In the genomic region with DNA sequence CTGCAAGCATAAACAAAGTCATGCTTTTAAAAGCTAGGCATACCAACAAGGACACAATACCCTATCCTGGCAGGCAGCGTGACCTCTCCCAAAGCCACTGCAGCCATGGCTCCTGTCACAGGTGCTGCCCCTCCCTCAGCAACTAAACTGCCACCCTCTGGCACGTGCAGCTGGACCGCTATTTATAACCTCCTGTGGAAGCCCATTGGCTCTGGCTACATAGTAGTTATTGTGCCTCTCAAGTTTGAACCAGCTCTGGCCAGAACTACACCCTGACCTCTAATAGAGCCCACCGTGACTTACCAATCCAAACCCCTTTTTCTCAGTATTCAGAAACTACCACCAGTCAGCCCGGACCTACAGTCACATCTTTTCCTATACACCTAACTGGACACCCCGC, we compare ENCODE assay signal across 8 mouse cellular contexts. TPM values are rescaled to one million over a fixed set of nuclear protein-coding genes. Genes with fewer than 3 reads are reported as not detected.
A peak's percentile ranks its signal among the peaks of the same experiment; 100 is the strongest.
DNase-seq lines count a peak whose midpoint lies in the region; ATAC-seq and TF ChIP-seq lines count a peak whose summit lies in the region.

No protein-coding gene starts in this region.

- intact Hi-C loops in gastrocnemius, adult 2 months (cut with DNase I) = no loop called here

- under 1% methylated on average over 6 of the region's 6 CpGs for WGBS in hindbrain, postnatal 0 days
- 2% methylated on average over 6 of the region's 6 CpGs for WGBS in liver, embryonic 15.5 days (ENCODE audit: insufficient replicate concordance)

- peak overlapping the region; percentile 90 for H3K4me3 ChIP-seq in gastrocnemius, adult 2 months
- H3K4me3 ChIP-seq in hindbrain, postnatal 0 days (ENCODE audit: low read length) = peak overlapping the region; percentile 92
- H3K4me3 ChIP-seq in liver, embryonic 15.5 days (replicated peaks) = peak overlapping the region; percentile 71

- no peak for TF ChIP-seq CTCF in gastrocnemius, adult 2 months (IDR thresholded peaks at IDR 0.05)
- TF ChIP-seq CTCF in hindbrain, postnatal 0 days (IDR thresholded peaks at IDR 0.05; ENCODE audit: low read depth) = no peak

- ATAC-seq in hindbrain, postnatal 0 days = peak; percentile 30; the same call in 1 of the 2 replicates
- ATAC-seq in liver, embryonic 15.5 days (ENCODE audit: insufficient read depth) = peak; percentile 19; the same call in 1 of the 2 replicates

- peak overlapping the region; percentile 92 for H3K27ac ChIP-seq in gastrocnemius, adult 2 months
- H3K27ac ChIP-seq in hindbrain, postnatal 0 days = 0 out of 2 replicates have a peak overlapping the region, but pooled peaks have one; percentile 82
- H3K27ac ChIP-seq in liver, embryonic 15.5 days (replicated peaks) = peak overlapping the region; percentile 76

- peak; percentile 2 to 7 for DNase-seq in spleen, postnatal 36 days (ENCODE audit: low spot score in 2 of 2)
- no peak for DNase-seq in spleen, postnatal 14 days (ENCODE audit: low spot score in 2 of 2)
- peak; percentile 51 for DNase-seq in gastrocnemius, adult 2 months
- no peak for DNase-seq in hindbrain, postnatal 0 days (ENCODE audit: low spot score)
- peak; percentile 35 for DNase-seq in retina, postnatal 1 day
- DNase-seq in layer of hippocampus, postnatal 10 days (ENCODE audit: low spot score in 2 of 2) = no peak
- no peak for DNase-seq in right cerebral cortex, adult 18-20 months

- no peaks in the 10 kb centered on the region for H3K9me3 ChIP-seq in hindbrain, postnatal 0 days (ENCODE audit: low read length)
- no peaks in the 10 kb centered on the region for H3K9me3 ChIP-seq in liver, embryonic 15.5 days (replicated peaks)

- no peaks in the 10 kb centered on the region for H3K36me3 ChIP-seq in hindbrain, postnatal 0 days (ENCODE audit: insufficient read depth, low read length)
- H3K36me3 ChIP-seq in liver, embryonic 15.5 days (replicated peaks) = no peaks in the 10 kb centered on the region

- peak overlapping the region; percentile 92 for H3K4me2 ChIP-seq in hindbrain, postnatal 0 days (ENCODE audit: low read depth, low read length)
- H3K4me2 ChIP-seq in liver, embryonic 15.5 days = peak overlapping the region; percentile 83

- H3K4me1 ChIP-seq in hindbrain, postnatal 0 days (ENCODE audit: insufficient read depth, low read length) = peaks cover 12% of the 10 kb centered on the region
- H3K4me1 ChIP-seq in liver, embryonic 15.5 days (replicated peaks) = peaks cover 30% of the 10 kb centered on the region

- H3K27me3 ChIP-seq in hindbrain, postnatal 0 days (ENCODE audit: insufficient read depth, low read length) = no peaks in the 10 kb centered on the region
- no peaks in the 10 kb centered on the region for H3K27me3 ChIP-seq in liver, embryonic 15.5 days

- peak overlapping the region; percentile 78; the same call in 1 of the 2 replicates for H3K9ac ChIP-seq in hindbrain, postnatal 0 days (replicated peaks; ENCODE audit: low read length)
- H3K9ac ChIP-seq in liver, embryonic 15.5 days = peak overlapping the region; percentile 68; the same call in 1 of the 2 replicates

RNA-seq across cellular contexts. Expression of gene Paip1, which starts 20.4 kb away (rescaled TPM):
- 100 to 1,000 TPM in 1 of 2 experiments, 10 to 100 TPM in 1; 94.1 to 107 TPM for total RNA-seq in gastrocnemius, adult 2 months (2021)
- 108 and 128 TPM in 2 replicates for total RNA-seq in hindbrain, postnatal 0 days (2014; rRNA removed)
- 158 and 166 TPM in 2 replicates for polyA plus RNA-seq in hindbrain, postnatal 0 days (2015; fragmentation: Nextera tagmentation; extraction: Ambion mirVana)
- polyA plus RNA-seq in liver, embryonic 15.5 days (2015; fragmentation: Nextera tagmentation; extraction: Ambion mirVana) = 14.5 and 18.3 TPM in 2 replicates
- total RNA-seq in layer of hippocampus, postnatal 10 days (2021) = 100 to 1,000 TPM in 1 of 2 experiments, 10 to 100 TPM in 1; 95.2 to 109 TPM

RNA-seq across cellular contexts. Expression of gene 4833420G17Rik, which starts 54.5 kb away (rescaled TPM):
- 1 to 10 TPM; 5.7 TPM for total RNA-seq in gastrocnemius, adult 2 months (2021)
- 51.1 and 64.5 TPM in 2 replicates for total RNA-seq in hindbrain, postnatal 0 days (2014; rRNA removed)
- 58.0 and 61.5 TPM in 2 replicates for polyA plus RNA-seq in hindbrain, postnatal 0 days (2015; fragmentation: Nextera tagmentation; extraction: Ambion mirVana)
- polyA plus RNA-seq in liver, embryonic 15.5 days (2015; fragmentation: Nextera tagmentation; extraction: Ambion mirVana) = 18.6 and 19.7 TPM in 2 replicates
- 10 to 100 TPM; 24.6 to 32.2 TPM for total RNA-seq in layer of hippocampus, postnatal 10 days (2021)

Comparison
In these comparisons a context has a peak if more than half of its experiments do, and no peak if none do; other contexts are left out.
1. DNase-seq: peak in spleen, postnatal 36 days (2 of 2), gastrocnemius, adult 2 months (single experiment) and retina, postnatal 1 day (single experiment); none in spleen, postnatal 14 days (0 of 2), hindbrain, postnatal 0 days (single experiment), layer of hippocampus, postnatal 10 days (0 of 2) and right cerebral cortex, adult 18-20 months (single experiment).
2. Peak in every context shown above with its lines, with median percentiles within 50 percentile points of each other: H3K27ac ChIP-seq and H3K4me3 ChIP-seq.